Mouse (Mus musculus) E14TG2a.4 (cell line): ENCODE data around the gene Camk1d.
A peak's percentile ranks its signal among the peaks of the same experiment; 100 is the strongest.

ENCODE experiments used
- H3K27me3 ChIP-seq: 2 replicates; pipeline ENCODE4 v1.6.1; 2014; ENCODE audit warnings: low read length, control low read depth; ENCODE audit not compliant: insufficient read depth
- H3K36me3 ChIP-seq: 2 replicates; pipeline ENCODE4 v1.6.1; 2014; ENCODE audit warnings: low read length, control low read depth; ENCODE audit not compliant: insufficient read depth
- H3K4me1 ChIP-seq: replicated peaks from 2 replicates; pipeline ENCODE4 v1.6.1; 2014; ENCODE audit warnings: low read depth, low read length, control low read depth
- H3K4me3 ChIP-seq: replicated peaks from 2 replicates; pipeline ENCODE4 v1.5.1; 2014; ENCODE audit warnings: mild to moderate bottlenecking, low read length
- H3K9me3 ChIP-seq: 2 replicates; pipeline ENCODE4 v1.6.1; 2014; ENCODE audit warnings: low read length, control low read depth
- CTCF ChIP-seq: conservative IDR thresholded peaks from 2 replicates; pipeline ENCODE4 v1.5.1; 2014; ENCODE audit warnings: low read length
- NANOG ChIP-seq: IDR thresholded peaks from 2 replicates; pipeline ENCODE4 v1.6.1; 2014; ENCODE audit warnings: borderline replicate concordance, low read length, mixed read lengths
- POU5F1 ChIP-seq: IDR thresholded peaks from 2 replicates; pipeline ENCODE4 v1.6.1; 2014; ENCODE audit warnings: low read length, borderline replicate concordance

Gene Camk1d

DNA sequence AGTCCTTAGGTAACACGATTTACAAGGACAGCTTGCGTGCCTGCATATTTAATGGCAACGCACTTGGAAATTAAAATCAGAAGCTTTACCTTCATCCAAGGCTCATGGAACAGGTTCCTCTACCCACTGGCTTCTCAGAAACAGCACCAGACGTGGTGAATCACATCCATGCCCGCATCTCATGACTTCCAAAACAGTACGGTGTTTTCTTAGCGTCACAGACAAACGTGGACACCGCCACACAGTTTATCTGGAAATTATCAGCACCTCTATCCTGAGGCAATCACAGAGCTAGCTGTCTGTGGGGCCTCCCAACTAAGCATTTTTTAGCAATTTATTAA lies 38.2 kb downstream of the Camk1d start:
- TF ChIP-seq NANOG (no peak), CTCF (no peak), POU5F1 (no peak)
- H3K27me3 ChIP-seq: no peaks in the 10 kb centered on the region
- H3K4me1 ChIP-seq: peaks cover 83% of the 10 kb centered on the region
- no peaks in the 10 kb centered on the region for H3K36me3 ChIP-seq
- H3K4me3 ChIP-seq: peak overlapping the region; percentile 70
- no peaks in the 10 kb centered on the region for H3K9me3 ChIP-seq

DNA sequence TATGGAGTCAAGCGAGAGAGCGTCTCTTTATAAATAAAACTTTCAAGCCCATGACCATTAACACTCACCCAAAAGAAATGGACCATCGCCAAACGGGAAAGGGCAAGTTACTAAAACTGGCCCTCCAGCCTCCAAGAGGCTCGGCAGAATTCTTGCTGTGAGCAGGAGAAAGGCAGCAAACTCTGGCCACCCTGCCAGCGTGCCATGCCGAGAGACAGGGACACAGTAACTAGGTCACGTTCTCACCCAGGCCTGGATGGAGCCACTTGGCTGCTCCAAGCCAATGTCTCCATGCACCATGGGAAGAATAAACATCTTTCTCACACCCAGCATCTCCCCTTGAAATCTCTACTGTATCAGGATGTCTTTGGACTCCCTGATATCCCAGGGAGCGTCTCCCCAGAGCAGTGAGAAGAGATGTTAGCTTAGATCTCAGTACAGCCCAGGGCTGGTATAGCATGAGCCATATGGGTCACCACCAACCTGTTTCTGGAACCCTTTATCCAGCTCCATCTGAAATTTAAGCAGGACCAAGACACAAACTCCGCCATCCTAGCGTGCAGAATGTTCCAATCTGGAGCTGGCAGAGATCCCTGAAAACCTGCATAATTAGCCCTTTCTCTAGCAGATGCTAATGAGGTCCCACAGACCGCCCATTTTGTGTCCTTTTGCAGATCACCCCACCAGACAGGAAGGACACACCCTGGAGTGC lies 38.7 kb downstream of the Camk1d start:
- TF ChIP-seq NANOG: no peak
- no peaks in the 10 kb centered on the region for H3K27me3 ChIP-seq
- H3K4me1 ChIP-seq: peaks cover 84% of the 10 kb centered on the region
- H3K36me3 ChIP-seq: no peaks in the 10 kb centered on the region
- no peaks in the 10 kb centered on the region for H3K9me3 ChIP-seq
- peak overlapping the region; percentile 70 for H3K4me3 ChIP-seq

DNA sequence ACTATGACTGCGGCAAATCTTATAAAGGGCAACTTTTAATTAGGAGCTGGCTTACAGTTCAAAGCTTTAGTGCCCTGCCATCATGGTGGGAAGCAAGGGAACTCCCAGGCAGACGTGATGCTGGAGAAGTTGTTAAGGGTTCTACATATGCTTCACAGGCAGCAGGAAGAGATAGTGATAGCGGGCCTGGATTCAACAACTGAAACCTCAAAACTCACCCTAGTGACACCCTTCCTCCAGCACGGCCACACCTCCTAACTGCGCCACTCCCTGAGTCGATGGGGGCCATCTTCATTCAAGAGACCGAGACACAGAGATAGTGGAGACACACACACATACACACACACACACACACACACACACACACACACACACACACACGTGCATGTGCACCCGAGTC lies 39.8 kb downstream of the Camk1d start:
- 0 out of 2 replicates have a peak overlapping the region, but pooled peaks have one; percentile 70 for H3K4me3 ChIP-seq
- peaks cover 84% of the 10 kb centered on the region for H3K4me1 ChIP-seq
- TF ChIP-seq NANOG (no peak), CTCF (no peak), POU5F1 (no peak)
- H3K27me3 ChIP-seq: no peaks in the 10 kb centered on the region
- H3K36me3 ChIP-seq: no peaks in the 10 kb centered on the region
- no peaks in the 10 kb centered on the region for H3K9me3 ChIP-seq

DNA sequence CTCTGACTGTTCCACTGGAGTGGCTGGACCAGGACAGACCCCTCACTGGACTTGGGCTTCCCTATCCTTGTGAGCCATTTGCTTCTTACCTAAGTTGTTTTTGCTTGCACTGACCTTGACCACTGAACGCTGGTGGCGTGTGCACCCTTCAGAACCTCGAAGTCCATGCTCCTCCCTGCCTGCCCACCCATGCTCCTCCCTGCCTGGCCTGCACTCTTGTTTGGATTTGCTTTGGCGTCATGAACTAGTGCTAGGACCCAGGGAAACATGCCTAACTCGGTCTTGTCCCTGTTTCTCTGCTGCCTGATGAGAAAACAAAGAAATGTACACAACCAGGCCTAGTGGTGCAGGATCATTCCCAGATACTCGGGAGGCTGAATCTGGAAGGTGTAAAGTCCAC lies 40.5 kb downstream of the Camk1d start:
- Histone ChIP-seq H3K4me3 (peak overlapping the region; percentile 55), H3K9me3 (no peaks in the 10 kb centered on the region), H3K27me3 (no peaks in the 10 kb centered on the region), H3K36me3 (no peaks in the 10 kb centered on the region), H3K4me1 (peaks cover 88% of the 10 kb centered on the region)
- no peak for TF ChIP-seq CTCF
- TF ChIP-seq NANOG: no peak
- no peak for TF ChIP-seq POU5F1

DNA sequence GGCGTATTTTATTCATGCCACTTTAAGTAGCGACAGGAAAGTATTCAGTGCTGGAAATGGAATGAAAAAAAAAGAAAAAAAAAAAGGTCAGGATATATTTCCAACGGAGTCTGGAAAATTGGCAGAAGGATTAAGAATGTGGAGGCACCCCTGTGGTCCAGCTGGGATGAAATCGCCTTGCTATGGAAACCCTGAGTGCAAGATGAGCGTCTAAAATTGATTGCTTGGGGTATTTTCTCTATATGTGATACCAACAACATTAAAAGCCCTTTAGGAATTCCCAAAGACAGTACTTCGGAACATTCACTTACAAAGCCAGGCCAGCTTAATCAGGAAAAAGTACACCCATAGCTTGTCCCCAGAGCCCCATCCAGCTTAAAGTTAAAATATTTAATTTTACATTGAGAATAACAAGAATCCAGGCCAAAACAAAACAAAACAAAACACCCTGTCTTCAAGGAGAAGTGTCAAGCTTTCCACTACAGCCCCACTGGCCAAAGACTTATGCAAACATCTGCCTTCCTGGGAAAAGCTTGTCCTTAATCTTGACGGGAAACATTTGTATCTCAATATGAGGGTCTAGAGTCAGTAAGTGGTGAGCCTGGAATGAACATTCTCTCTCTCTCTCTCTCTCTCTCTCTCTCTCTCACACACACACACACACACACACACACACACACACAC lies 41.3 kb downstream of the Camk1d start:
- Histone ChIP-seq H3K4me3 (no peak overlapping the region), H3K9me3 (no peaks in the 10 kb centered on the region), H3K4me1 (peaks cover 95% of the 10 kb centered on the region), H3K27me3 (no peaks in the 10 kb centered on the region), H3K36me3 (no peaks in the 10 kb centered on the region)
- TF ChIP-seq CTCF: no peak
- no peak for TF ChIP-seq POU5F1
- no peak for TF ChIP-seq NANOG

DNA sequence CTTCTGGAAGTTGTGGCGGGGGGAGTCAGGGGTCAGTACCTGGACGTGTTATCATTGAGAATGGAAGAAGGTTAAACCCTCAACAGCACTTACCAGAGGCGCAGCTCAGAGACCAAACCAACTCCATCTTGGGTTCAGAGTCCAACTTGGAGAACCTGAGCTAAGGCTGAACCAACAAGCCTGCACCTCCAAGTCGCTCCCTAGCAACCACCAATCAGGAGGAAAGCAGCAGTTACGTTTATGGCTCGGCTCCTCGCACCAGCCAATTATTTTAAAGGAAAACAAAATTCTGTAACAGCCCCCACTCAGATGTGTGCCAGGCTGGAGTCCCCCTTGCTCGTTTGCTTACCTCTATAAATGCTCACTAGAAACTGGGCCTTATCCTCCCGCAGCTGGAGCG lies 44.2 kb downstream of the Camk1d start:
- Histone ChIP-seq H3K4me1 (peaks cover 80% of the 10 kb centered on the region), H3K36me3 (no peaks in the 10 kb centered on the region), H3K27me3 (no peaks in the 10 kb centered on the region), H3K9me3 (no peaks in the 10 kb centered on the region), H3K4me3 (peak overlapping the region; percentile 67)
- TF ChIP-seq CTCF (no peak), POU5F1 (no peak)

DNA sequence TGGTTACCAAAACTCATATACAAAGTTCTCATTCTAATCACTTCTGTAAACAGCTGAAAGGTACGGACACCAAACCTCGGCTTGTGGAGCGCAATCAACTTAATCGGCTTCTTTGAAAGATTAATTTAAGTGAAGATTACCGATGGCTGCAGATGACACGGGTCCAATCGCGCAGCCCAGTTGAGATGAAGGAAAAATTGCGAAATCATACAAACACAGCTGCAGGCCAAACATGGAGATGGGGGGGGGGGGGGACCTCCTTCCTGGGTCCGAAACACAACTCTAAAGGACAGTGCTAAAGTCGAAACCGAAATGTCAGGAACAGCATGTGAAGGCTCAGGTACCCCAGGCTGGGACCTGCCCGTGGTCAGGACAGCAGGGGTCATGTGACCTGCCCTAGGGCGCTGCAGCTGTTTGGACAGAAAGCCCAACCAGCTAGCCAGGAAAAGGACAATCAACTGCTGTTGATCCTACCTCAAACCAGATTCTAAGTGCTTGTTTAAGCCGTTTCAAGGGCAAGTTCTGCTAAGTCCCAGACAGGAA lies 44.7 kb downstream of the Camk1d start:
- no peaks in the 10 kb centered on the region for H3K9me3 ChIP-seq
- TF ChIP-seq NANOG (no peak; the same call in 1 of the 2 replicates), POU5F1 (no peak), CTCF (no peak)
- H3K27me3 ChIP-seq: no peaks in the 10 kb centered on the region
- H3K4me3 ChIP-seq: peak overlapping the region; percentile 67
- peaks cover 74% of the 10 kb centered on the region for H3K4me1 ChIP-seq
- H3K36me3 ChIP-seq: no peaks in the 10 kb centered on the region

DNA sequence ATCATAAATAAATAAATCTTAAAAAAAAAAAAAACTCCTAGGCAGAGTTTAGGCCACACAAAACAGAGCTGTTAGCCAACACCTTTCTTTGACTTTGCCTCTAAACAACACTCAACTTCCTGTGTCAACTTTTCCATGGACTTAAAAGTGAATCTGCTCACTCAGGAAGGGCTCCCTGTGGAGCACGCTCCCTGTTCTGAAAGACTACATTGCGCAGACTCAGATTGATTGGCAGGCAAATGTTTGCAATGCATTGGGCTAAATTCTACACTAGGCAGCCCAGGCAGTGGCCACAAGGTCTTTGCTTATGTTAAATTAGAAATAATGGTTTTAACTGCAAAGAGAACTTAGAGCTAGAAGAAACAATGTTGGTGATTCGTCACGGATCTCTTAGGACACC lies 45.4 kb downstream of the Camk1d start:
- Histone ChIP-seq H3K9me3 (no peaks in the 10 kb centered on the region), H3K4me1 (peaks cover 71% of the 10 kb centered on the region), H3K36me3 (no peaks in the 10 kb centered on the region), H3K27me3 (no peaks in the 10 kb centered on the region), H3K4me3 (peak overlapping the region; percentile 67; the same call in 1 of the 2 replicates)
- no peak; the same call in 1 of the 2 replicates for TF ChIP-seq NANOG

DNA sequence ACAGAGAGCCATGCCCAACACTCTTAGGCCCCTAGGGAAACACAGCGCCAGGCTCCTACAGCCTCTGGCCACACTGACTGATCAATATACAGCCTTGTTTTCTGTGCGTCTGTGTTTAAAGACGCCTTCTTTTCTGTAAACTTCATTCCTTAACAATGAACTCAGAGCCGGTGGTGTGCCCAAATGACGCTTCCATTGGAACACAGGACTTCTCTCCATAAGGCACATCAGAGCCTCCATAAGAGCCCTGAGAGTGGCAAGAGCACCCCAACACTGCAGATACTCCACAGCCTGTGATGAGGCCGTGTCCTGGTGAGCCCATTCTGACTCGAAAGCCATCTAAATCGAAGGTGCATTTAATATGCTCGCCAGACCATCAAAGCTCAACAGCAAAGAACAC lies 50.8 kb downstream of the Camk1d start:
- no peaks in the 10 kb centered on the region for H3K27me3 ChIP-seq
- H3K4me3 ChIP-seq: no peak overlapping the region
- H3K4me1 ChIP-seq: peaks cover 36% of the 10 kb centered on the region
- no peaks in the 10 kb centered on the region for H3K9me3 ChIP-seq
- H3K36me3 ChIP-seq: peaks cover 7% of the 10 kb centered on the region; the same call in 1 of the 2 replicates
- TF ChIP-seq POU5F1 (no peak), NANOG (no peak), CTCF (no peak)
